Mouse (Mus musculus): Measurements from ENCODE around the gene Elmo2. TPM values are rescaled to one million over a fixed set of nuclear protein-coding genes. Genes with fewer than 3 reads are reported as not detected.

The Elmo2 gene
- total RNA-seq, 2 experiments from 2014 or later, result 171 to 173 TPM

GRCm38 (mm10) chr2:165239533-165240144, 86.6 kb downstream of the Elmo2 start:
- no peak for DNase-seq (ENCODE audit: low spot score in 2 of 2)
- intact Hi-C loops (cut with DNase I), result no loop called here

- DNase-seq (ENCODE audit: low spot score in 2 of 2), result no peak
- intact Hi-C loops (cut with DNase I), result no loop called here
Observed at GRCm38 (mm10) chr2:165238416-165239145, 87.7 kb downstream of the Elmo2 start.

Other genes with a start within 250 kb of the Elmo2 start
- not detected for gene 1700025C18Rik, start 235.7 kb downstream of the Elmo2 start, total RNA-seq (2021)
- gene Cdh22, start 91.6 kb downstream of the Elmo2 start, total RNA-seq (2021), result 10 to 100 TPM; 53.9 to 54.7 TPM
- gene Slc35c2, start 38.6 kb downstream of the Elmo2 start, total RNA-seq (2021), result 10 to 100 TPM; 55.3 to 56.6 TPM
- gene Zfp663, start 42.2 kb upstream of the Elmo2 start, total RNA-seq (2021), result under 1 TPM in 1 of 2 experiments, not detected in 1; 0.50 TPM
- gene Zfp334, start 61.8 kb upstream of the Elmo2 start, total RNA-seq (2021), result 10 to 100 TPM; 14.0 to 14.2 TPM
- not detected for gene Ocstamp, start 73.9 kb upstream of the Elmo2 start, total RNA-seq (2021)
- gene Slc13a3, start 146.8 kb upstream of the Elmo2 start, total RNA-seq (2021), result 10 to 100 TPM; 16.4 to 17.8 TPM
- 10 to 100 TPM; 20.4 to 20.9 TPM for gene Trp53rka, start 166.8 kb upstream of the Elmo2 start, total RNA-seq (2021)
- under 1 TPM; 0.78 to 0.83 TPM for gene Slc2a10, start 177.3 kb upstream of the Elmo2 start, total RNA-seq (2021)

Measured in left cerebral cortex, postnatal 25 days (tissue).